Mouse (Mus musculus) hindbrain, embryonic 13.5 days (tissue): ENCODE measurements at regions not wholly inside any gene's neighbourhood (a gene's known extent, or its start where the extent isn't known, plus 50 kb on each side); places are given as distances from the start of the nearest gene placed in this dataset.

Experiments
- ATAC-seq: fragments of 200-750 bp; cut with Nextera tagmentation; 2 replicates; pipeline ENCODE4 v1.8.0; 2017; ENCODE audit warnings: moderate TSS enrichment; ENCODE audit not compliant: low FRiP score
- H3K27ac ChIP-seq: fragments of 300-500 bp; sonication (generic); 2 replicates; pipeline ENCODE4 v1.5.1; 2015; ENCODE audit warnings: inconsistent platforms, mild to moderate bottlenecking, moderate library complexity
- H3K27me3 ChIP-seq: fragments of 300-500 bp; sonication (generic); 2 replicates; pipeline ENCODE4 v1.6.1; 2015; ENCODE audit warnings: mild to moderate bottlenecking, inconsistent platforms
- H3K36me3 ChIP-seq: fragments of 300-500 bp; sonication (generic); 2 replicates; pipeline ENCODE4 v1.6.1; 2015; ENCODE audit warnings: mild to moderate bottlenecking, inconsistent platforms
- H3K4me1 ChIP-seq: fragments of 300-500 bp; sonication (generic); replicated peaks from 2 replicates; pipeline ENCODE4 v1.6.1; 2015; ENCODE audit warnings: inconsistent platforms
- H3K4me2 ChIP-seq: fragments of 300-500 bp; sonication (generic); 2 replicates; pipeline ENCODE4 v1.6.1; 2015; ENCODE audit warnings: inconsistent platforms, mild to moderate bottlenecking, moderate library complexity
- H3K4me3 ChIP-seq: fragments of 300-500 bp; sonication (generic); 2 replicates; pipeline ENCODE4 v1.5.1; 2015; ENCODE audit warnings: mild to moderate bottlenecking, inconsistent platforms
- H3K9ac ChIP-seq: fragments of 300-500 bp; sonication (generic); 2 replicates; pipeline ENCODE4 v1.6.1; 2015; ENCODE audit warnings: mild to moderate bottlenecking, inconsistent platforms
- H3K9me3 ChIP-seq: fragments of 300-500 bp; sonication (generic); 2 replicates; pipeline ENCODE4 v1.6.1; 2016; ENCODE audit warnings: inconsistent platforms
- WGBS: fragments of 180-500 bp; shearing (Covaris S2); methylation state at CpG from one replicate; pipeline ENCODE4 v1.1.7; 2015; 5-methylcytosine and 5-hydroxymethylcytosine counted together

- 93% methylated on average over 1 of the region's 1 CpGs for WGBS
- H3K4me2 ChIP-seq = no peak overlapping the region
- H3K4me1 ChIP-seq = peaks cover 3% of the 10 kb centered on the region; the same call in 1 of the 2 replicates
- H3K9ac ChIP-seq = no peak overlapping the region
- no peak overlapping the region for H3K27ac ChIP-seq
- H3K9me3 ChIP-seq = no peaks in the 10 kb centered on the region
- ATAC-seq = no peak
- no peaks in the 10 kb centered on the region for H3K27me3 ChIP-seq
- H3K36me3 ChIP-seq = no peaks in the 10 kb centered on the region
- H3K4me3 ChIP-seq = no peak overlapping the region
Measured at GRCm38 (mm10) chr11:45058658-45059057, 441.5 kb downstream of the Ebf1 start.

- WGBS = 81% methylated on average over 3 of the region's 3 CpGs
- peaks cover 4% of the 10 kb centered on the region for H3K4me1 ChIP-seq
- H3K9ac ChIP-seq = no peak overlapping the region
- no peak overlapping the region for H3K4me3 ChIP-seq
- ATAC-seq = no peak
- H3K9me3 ChIP-seq = no peaks in the 10 kb centered on the region
- no peak overlapping the region for H3K27ac ChIP-seq
- no peaks in the 10 kb centered on the region for H3K36me3 ChIP-seq
- H3K4me2 ChIP-seq = no peak overlapping the region
- no peaks in the 10 kb centered on the region for H3K27me3 ChIP-seq
Measured at GRCm38 (mm10) chr11:45066592-45066991, 449.5 kb downstream of the Ebf1 start.

DNA sequence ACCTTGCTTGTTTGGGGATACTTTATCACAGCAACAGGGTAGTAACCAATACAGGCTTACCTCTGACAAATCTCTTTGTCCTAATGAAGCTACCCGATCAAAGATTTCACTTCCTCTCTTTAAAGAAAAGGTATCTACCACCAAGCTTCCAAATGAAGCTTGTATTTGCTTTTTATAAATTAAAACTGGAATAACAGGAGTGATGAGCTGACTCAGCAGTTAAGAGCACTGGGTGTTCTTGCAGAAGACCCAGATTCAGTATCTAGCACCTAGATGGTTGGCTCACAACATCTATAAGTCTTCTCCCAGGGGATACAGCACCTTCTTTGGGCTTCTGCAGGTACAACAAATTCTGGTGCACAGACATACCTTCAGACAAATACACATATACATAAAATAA lies 453.2 kb downstream of the Ebf1 start:
- Histone ChIP-seq H3K9ac (no peak overlapping the region), H3K9me3 (no peaks in the 10 kb centered on the region), H3K27ac (no peak overlapping the region), H3K36me3 (no peaks in the 10 kb centered on the region), H3K27me3 (no peaks in the 10 kb centered on the region), H3K4me2 (no peak overlapping the region), H3K4me1 (peaks cover 4% of the 10 kb centered on the region; the same call in 1 of the 2 replicates), H3K4me3 (no peak overlapping the region)
- no peak for ATAC-seq
- 90% methylated on average over 1 of the region's 1 CpGs for WGBS

DNA sequence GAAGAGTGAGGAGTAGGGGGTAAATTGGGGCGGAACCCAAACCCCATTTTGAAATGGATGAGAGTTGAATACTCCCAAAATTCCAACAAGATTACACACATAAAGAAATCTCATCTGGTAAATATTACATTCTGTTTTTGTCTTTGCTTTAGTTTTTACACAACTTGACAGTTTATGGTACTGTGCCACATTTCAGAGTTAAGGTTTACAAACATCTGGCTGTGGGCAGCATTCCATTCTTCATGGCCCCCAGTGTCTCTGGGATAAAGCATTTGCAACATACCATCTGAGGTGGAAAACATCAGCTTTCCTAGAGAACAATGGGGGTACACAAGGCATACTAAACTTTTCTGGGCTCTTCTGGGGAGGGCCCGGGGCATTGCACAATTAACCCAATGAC lies 454.1 kb downstream of the Ebf1 start:
- no peak overlapping the region for H3K9ac ChIP-seq
- 79% methylated on average over 2 of the region's 2 CpGs for WGBS
- no peaks in the 10 kb centered on the region for H3K27me3 ChIP-seq
- no peak overlapping the region for H3K4me2 ChIP-seq
- no peak overlapping the region for H3K4me3 ChIP-seq
- peaks cover 3% of the 10 kb centered on the region; the same call in 1 of the 2 replicates for H3K4me1 ChIP-seq
- H3K27ac ChIP-seq = no peak overlapping the region
- no peak for ATAC-seq
- H3K9me3 ChIP-seq = no peaks in the 10 kb centered on the region
- H3K36me3 ChIP-seq = no peaks in the 10 kb centered on the region

DNA sequence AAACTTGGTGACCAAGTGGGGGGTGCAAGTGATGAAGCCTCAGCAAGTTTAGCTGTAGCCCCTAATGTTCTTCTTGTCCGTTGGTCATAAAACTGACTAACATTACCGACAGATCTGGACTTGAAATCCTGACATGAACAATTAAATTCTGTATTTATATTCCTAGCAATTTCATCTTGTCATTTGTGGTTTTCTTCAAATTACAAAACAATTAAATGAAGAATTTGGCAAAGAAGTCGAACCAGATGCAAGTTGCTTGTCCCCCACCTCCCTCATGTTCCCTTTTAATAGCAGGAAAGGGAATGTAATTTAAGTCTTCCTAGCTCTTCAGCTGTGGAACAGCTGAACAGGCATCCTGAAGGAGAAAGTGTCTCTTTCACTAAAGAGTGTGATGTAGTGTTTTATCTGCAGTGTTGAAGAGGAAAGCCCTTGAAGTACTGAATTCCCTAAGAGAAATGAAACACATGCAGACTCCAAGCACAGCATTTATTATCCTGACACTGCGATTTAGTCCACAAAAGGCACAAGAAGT lies 467.5 kb downstream of the Ebf1 start:
- Histone ChIP-seq H3K36me3 (no peaks in the 10 kb centered on the region), H3K27me3 (no peaks in the 10 kb centered on the region), H3K4me1 (no peaks in the 10 kb centered on the region), H3K9ac (no peak overlapping the region), H3K9me3 (no peaks in the 10 kb centered on the region), H3K4me3 (no peak overlapping the region), H3K27ac (no peak overlapping the region), H3K4me2 (no peak overlapping the region)
- no peak for ATAC-seq
- 84% methylated on average over 4 of the region's 4 CpGs for WGBS

DNA sequence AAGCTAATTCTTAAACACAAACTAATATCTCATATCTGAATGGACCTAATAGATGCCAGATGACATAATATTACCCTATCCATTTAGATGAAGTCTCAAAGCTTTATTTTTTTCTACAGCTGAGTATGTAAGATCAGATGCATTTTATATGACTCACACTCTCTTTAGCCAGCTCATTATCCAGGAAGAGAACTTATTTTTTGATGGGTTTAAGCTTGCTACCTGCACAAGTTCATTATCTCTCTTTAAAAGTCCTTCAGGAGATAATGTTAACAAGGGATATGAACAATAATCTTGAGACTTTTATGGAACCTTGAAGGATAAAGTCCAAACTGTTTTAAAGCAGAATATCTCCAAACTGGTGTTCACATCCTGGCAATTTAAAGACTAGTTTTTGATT lies 468.0 kb downstream of the Ebf1 start:
- Histone ChIP-seq H3K4me3 (no peak overlapping the region), H3K9me3 (no peaks in the 10 kb centered on the region), H3K4me2 (no peak overlapping the region), H3K36me3 (no peaks in the 10 kb centered on the region), H3K9ac (no peak overlapping the region), H3K27ac (no peak overlapping the region), H3K4me1 (no peaks in the 10 kb centered on the region), H3K27me3 (no peaks in the 10 kb centered on the region)
- ATAC-seq = no peak

DNA sequence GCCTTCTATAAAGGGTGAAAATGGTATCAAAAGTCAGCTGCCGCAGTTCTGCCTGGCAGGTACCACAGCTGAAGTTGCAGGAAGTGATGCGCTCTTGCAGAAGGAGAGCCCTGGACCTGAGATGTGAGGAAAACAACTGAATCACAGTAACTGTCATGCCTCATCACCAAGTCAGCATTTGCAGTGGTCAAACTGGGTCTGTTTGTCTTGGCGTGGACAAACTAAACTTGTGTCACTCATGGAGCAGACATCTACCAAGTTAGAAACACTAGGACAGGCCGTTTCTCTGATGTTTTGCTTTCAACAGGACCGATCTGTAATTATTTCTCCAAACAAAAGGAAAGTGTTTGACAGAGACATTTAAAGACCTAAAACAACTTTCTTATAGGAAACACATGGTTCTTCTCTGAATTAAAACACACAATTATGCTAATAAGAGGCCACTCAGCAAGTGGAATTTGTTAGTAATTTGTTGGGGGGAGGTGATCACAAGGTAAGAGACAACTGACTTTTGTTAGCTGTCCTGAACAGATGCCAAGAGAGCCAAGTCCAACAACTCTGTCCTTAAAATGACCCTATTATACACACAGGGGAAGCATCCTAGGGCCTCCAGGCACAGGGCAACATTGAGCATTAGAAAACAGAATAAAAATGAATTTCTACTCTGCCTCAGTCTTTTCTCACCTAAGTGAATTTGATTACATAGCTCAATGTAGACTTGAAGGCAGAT lies 470.2 kb downstream of the Ebf1 start:
- ATAC-seq = no peak
- Histone ChIP-seq H3K9me3 (no peaks in the 10 kb centered on the region), H3K4me3 (no peak overlapping the region), H3K9ac (no peak overlapping the region), H3K4me2 (no peak overlapping the region), H3K4me1 (no peaks in the 10 kb centered on the region), H3K27ac (no peak overlapping the region), H3K36me3 (no peaks in the 10 kb centered on the region), H3K27me3 (no peaks in the 10 kb centered on the region)
- 73% methylated on average over 5 of the region's 5 CpGs for WGBS

- Histone ChIP-seq H3K36me3 (no peaks in the 10 kb centered on the region), H3K9ac (no peak overlapping the region), H3K4me2 (no peak overlapping the region), H3K27me3 (no peaks in the 10 kb centered on the region), H3K4me1 (no peaks in the 10 kb centered on the region), H3K4me3 (no peak overlapping the region), H3K9me3 (no peaks in the 10 kb centered on the region), H3K27ac (no peak overlapping the region)
- ATAC-seq = no peak
- WGBS = 91% methylated on average over 1 of the region's 1 CpGs
Measured at GRCm38 (mm10) chr11:45088286-45088685, 471.2 kb downstream of the Ebf1 start.

DNA sequence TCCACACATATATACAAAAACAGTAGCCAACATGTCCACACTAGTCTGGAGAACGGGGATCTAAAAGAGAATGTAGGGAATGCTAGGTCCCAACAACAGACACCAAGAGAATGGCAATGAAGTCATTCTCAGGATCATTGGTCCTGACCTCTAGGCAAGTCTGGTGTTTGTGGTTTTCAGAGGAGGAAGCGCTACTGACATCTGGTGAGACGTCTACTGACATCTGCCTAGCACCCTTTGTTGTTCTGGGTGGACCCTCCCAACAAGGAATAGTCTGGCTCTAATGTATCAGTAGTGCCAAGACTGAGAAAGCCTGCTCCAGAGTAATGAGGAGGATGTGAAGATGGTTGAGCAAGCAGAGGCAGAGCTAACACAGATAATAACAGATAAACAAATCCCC lies 472.4 kb downstream of the Ebf1 start:
- Histone ChIP-seq H3K4me3 (no peak overlapping the region), H3K4me1 (no peaks in the 10 kb centered on the region), H3K9me3 (no peaks in the 10 kb centered on the region), H3K36me3 (no peaks in the 10 kb centered on the region), H3K27me3 (no peaks in the 10 kb centered on the region), H3K9ac (no peak overlapping the region), H3K27ac (no peak overlapping the region), H3K4me2 (no peak overlapping the region)
- WGBS = 84% methylated on average over 3 of the region's 3 CpGs
- ATAC-seq = no peak

DNA sequence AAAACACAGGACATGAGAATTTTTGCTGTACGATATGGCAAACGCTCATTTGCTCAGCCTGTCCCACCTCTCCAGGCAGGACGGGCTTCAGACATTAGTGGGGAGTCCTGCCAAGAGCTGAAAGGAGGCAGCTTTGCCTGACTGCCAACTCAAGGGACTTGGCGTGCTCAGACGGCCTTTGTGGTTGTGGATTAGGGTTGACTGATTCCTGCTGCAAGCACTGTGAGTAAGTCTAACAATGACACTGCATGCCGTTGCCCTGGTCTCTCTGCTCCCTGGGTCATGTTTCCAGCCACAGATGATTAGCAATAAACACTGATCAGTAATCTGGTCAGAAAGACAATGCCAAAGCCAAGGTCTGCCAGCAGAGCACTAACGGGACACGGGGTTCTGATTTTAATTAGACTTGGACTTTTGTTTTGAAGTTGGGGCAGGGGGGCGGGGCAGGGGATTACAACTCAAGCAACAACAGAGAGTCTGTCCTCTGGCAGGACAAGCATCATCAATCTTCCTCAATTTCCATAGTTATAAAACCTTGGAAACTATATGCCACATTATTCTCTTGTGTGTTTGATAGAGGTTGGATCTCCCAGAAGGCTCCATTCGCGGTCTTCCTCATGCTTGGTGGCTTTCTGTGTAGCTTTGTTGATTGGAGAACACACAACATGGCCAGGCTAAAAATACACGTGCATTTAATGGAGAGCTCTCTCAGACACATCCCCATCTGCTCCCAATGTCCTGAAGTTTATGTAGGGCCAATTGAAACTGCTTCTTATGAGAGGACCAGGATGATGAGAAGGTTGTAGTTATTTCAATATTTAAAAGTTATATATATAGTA lies 486.6 kb downstream of the Ebf1 start:
- Histone ChIP-seq H3K4me2 (no peak overlapping the region), H3K9me3 (no peaks in the 10 kb centered on the region), H3K36me3 (no peaks in the 10 kb centered on the region), H3K27ac (0 out of 2 replicates have a peak overlapping the region, but pooled peaks have one; percentile 4), H3K9ac (no peak overlapping the region), H3K4me3 (no peak overlapping the region), H3K4me1 (no peaks in the 10 kb centered on the region), H3K27me3 (no peaks in the 10 kb centered on the region)
- peak; percentile 75 for ATAC-seq
- WGBS = 49% methylated on average over 12 of the region's 12 CpGs

- ATAC-seq = no peak
- Histone ChIP-seq H3K4me1 (no peaks in the 10 kb centered on the region), H3K4me3 (no peak overlapping the region), H3K9me3 (no peaks in the 10 kb centered on the region), H3K27ac (no peak overlapping the region), H3K9ac (no peak overlapping the region), H3K4me2 (no peak overlapping the region), H3K36me3 (no peaks in the 10 kb centered on the region), H3K27me3 (no peaks in the 10 kb centered on the region)
- 85% methylated on average over 1 of the region's 1 CpGs for WGBS
Measured at GRCm38 (mm10) chr11:45116702-45117101, 499.6 kb downstream of the Ebf1 start.

GRCm38 (mm10) chr11:45123276-45123675 lies 506.2 kb downstream of the Ebf1 start:
- Histone ChIP-seq H3K9ac (no peak overlapping the region), H3K27ac (0 out of 2 replicates have a peak overlapping the region, but pooled peaks have one; percentile 26), H3K4me2 (no peak overlapping the region), H3K36me3 (no peaks in the 10 kb centered on the region), H3K9me3 (no peaks in the 10 kb centered on the region), H3K27me3 (no peaks in the 10 kb centered on the region), H3K4me3 (no peak overlapping the region), H3K4me1 (0 out of 2 replicates have a peak, but pooled peaks cover 3% of the 10 kb centered on the region)
- 53% methylated on average over 2 of the region's 2 CpGs for WGBS
- ATAC-seq = no peak
